Mouse (Mus musculus): ENCODE results near the gene Mfsd12. TPM values are rescaled to one million over a fixed set of nuclear protein-coding genes. Genes with fewer than 3 reads are reported as not detected.

Mfsd12 gene
- polyA plus RNA-seq, 1 experiment from 2014 or later: 7.4 TPM

- Histone ChIP-seq H3K9me3 (ENCODE audit: control insufficient read depth, low read length) (no peaks in the 10 kb centered on the region), H3K27ac (replicated peaks) (peak overlapping the region; percentile 92), H3K4me2 (replicated peaks; ENCODE audit: low read depth) (peak overlapping the region; percentile 42), H3K4me1 (replicated peaks; ENCODE audit: control insufficient read depth, insufficient read depth) (peaks cover 11% of the 10 kb centered on the region), H3K27me3 (ENCODE audit: control insufficient read depth, insufficient read depth, low read length) (no peaks in the 10 kb centered on the region), H3K9ac (ENCODE audit: low read length) (peak overlapping the region; percentile 43; the same call in 1 of the 2 replicates), H3K36me3 (ENCODE audit: control insufficient read depth, insufficient read depth, low read length) (peaks cover 21% of the 10 kb centered on the region), H3K4me3 (ENCODE audit: low read depth, low read length) (peak overlapping the region; percentile 6; the same call in 1 of the 2 replicates)
- ATAC-seq (ENCODE audit: low FRiP score, low TSS enrichment): no peak
- DNase-seq (ENCODE audit: low spot score): no peak
- TF ChIP-seq EP300 (optimal IDR thresholded peaks at IDR 0.05) (no peak), CTCF (IDR thresholded peaks at IDR 0.05; ENCODE audit: low read depth) (no peak)
- WGBS: 44% methylated on average over 4 of the region's 4 CpGs
Observed at GRCm38 (mm10) chr10:81330007-81330406, 27.3 kb upstream of the Mfsd12 start.

GRCm38 (mm10) chr10:81332277-81332676 is 25.0 kb upstream of the Mfsd12 start:
- peak overlapping the region; percentile 38; the same call in 1 of the 2 replicates for H3K9ac ChIP-seq (ENCODE audit: low read length)
- no peak for TF ChIP-seq CTCF (IDR thresholded peaks at IDR 0.05; ENCODE audit: low read depth)
- no peak for TF ChIP-seq EP300 (optimal IDR thresholded peaks at IDR 0.05)
- WGBS: 48% methylated on average over 29 of the region's 29 CpGs
- H3K36me3 ChIP-seq (ENCODE audit: control insufficient read depth, insufficient read depth, low read length): no peaks in the 10 kb centered on the region
- no peak overlapping the region for H3K4me2 ChIP-seq (replicated peaks; ENCODE audit: low read depth)
- peak overlapping the region; percentile 10; the same call in 1 of the 2 replicates for H3K4me3 ChIP-seq (ENCODE audit: low read depth, low read length)
- no peaks in the 10 kb centered on the region for H3K9me3 ChIP-seq (ENCODE audit: control insufficient read depth, low read length)
- H3K27ac ChIP-seq (replicated peaks): no peak overlapping the region
- H3K27me3 ChIP-seq (ENCODE audit: control insufficient read depth, insufficient read depth, low read length): no peaks in the 10 kb centered on the region
- no peak for ATAC-seq (ENCODE audit: low FRiP score, low TSS enrichment)
- DNase-seq (ENCODE audit: low spot score): no peak
- peaks cover 16% of the 10 kb centered on the region for H3K4me1 ChIP-seq (replicated peaks; ENCODE audit: control insufficient read depth, insufficient read depth)

- Histone ChIP-seq H3K27me3 (ENCODE audit: control insufficient read depth, insufficient read depth, low read length) (no peaks in the 10 kb centered on the region), H3K9ac (ENCODE audit: low read length) (no peak overlapping the region), H3K4me2 (replicated peaks; ENCODE audit: low read depth) (no peak overlapping the region), H3K9me3 (ENCODE audit: control insufficient read depth, low read length) (no peaks in the 10 kb centered on the region), H3K4me1 (replicated peaks; ENCODE audit: control insufficient read depth, insufficient read depth) (peaks cover 14% of the 10 kb centered on the region), H3K27ac (replicated peaks) (peak overlapping the region; percentile 89), H3K4me3 (ENCODE audit: low read depth, low read length) (no peak overlapping the region), H3K36me3 (ENCODE audit: control insufficient read depth, insufficient read depth, low read length) (no peaks in the 10 kb centered on the region)
- WGBS: 71% methylated on average over 11 of the region's 11 CpGs
- DNase-seq (ENCODE audit: low spot score) (no peak), ATAC-seq (ENCODE audit: low FRiP score, low TSS enrichment) (no peak)
- TF ChIP-seq EP300 (optimal IDR thresholded peaks at IDR 0.05): no peak
- TF ChIP-seq CTCF (IDR thresholded peaks at IDR 0.05; ENCODE audit: low read depth): no peak
Observed at GRCm38 (mm10) chr10:81334324-81334723, 23.0 kb upstream of the Mfsd12 start.

GRCm38 (mm10) chr10:81335393-81336340 is 21.6 kb upstream of the Mfsd12 start:
- Histone ChIP-seq H3K9me3 (ENCODE audit: control insufficient read depth, low read length) (no peaks in the 10 kb centered on the region), H3K27ac (replicated peaks) (peak overlapping the region; percentile 89), H3K4me3 (ENCODE audit: low read depth, low read length) (no peak overlapping the region), H3K36me3 (ENCODE audit: control insufficient read depth, insufficient read depth, low read length) (no peaks in the 10 kb centered on the region), H3K27me3 (ENCODE audit: control insufficient read depth, insufficient read depth, low read length) (no peaks in the 10 kb centered on the region), H3K4me1 (replicated peaks; ENCODE audit: control insufficient read depth, insufficient read depth) (peaks cover 7% of the 10 kb centered on the region; the same call in 1 of the 2 replicates), H3K4me2 (replicated peaks; ENCODE audit: low read depth) (peak overlapping the region; percentile 25), H3K9ac (ENCODE audit: low read length) (no peak overlapping the region; the same call in 1 of the 2 replicates)
- 33% methylated on average over 19 of the region's 19 CpGs for WGBS
- no peak for TF ChIP-seq EP300 (optimal IDR thresholded peaks at IDR 0.05)
- peak; percentile 51 for TF ChIP-seq CTCF (IDR thresholded peaks at IDR 0.05; ENCODE audit: low read depth)
- peak; percentile 47 for ATAC-seq (ENCODE audit: low FRiP score, low TSS enrichment)
- no peak for DNase-seq (ENCODE audit: low spot score)

- Histone ChIP-seq H3K27ac (replicated peaks) (peak overlapping the region; percentile 82), H3K9ac (ENCODE audit: low read length) (no peak overlapping the region), H3K4me2 (replicated peaks; ENCODE audit: low read depth) (no peak overlapping the region), H3K27me3 (ENCODE audit: control insufficient read depth, insufficient read depth, low read length) (no peaks in the 10 kb centered on the region), H3K9me3 (ENCODE audit: control insufficient read depth, low read length) (no peaks in the 10 kb centered on the region), H3K4me1 (replicated peaks; ENCODE audit: control insufficient read depth, insufficient read depth) (peaks cover 7% of the 10 kb centered on the region; the same call in 1 of the 2 replicates), H3K36me3 (ENCODE audit: control insufficient read depth, insufficient read depth, low read length) (no peaks in the 10 kb centered on the region), H3K4me3 (ENCODE audit: low read depth, low read length) (no peak overlapping the region)
- TF ChIP-seq CTCF (IDR thresholded peaks at IDR 0.05; ENCODE audit: low read depth) (no peak), EP300 (optimal IDR thresholded peaks at IDR 0.05) (no peak)
- ATAC-seq (ENCODE audit: low FRiP score, low TSS enrichment) (no peak), DNase-seq (ENCODE audit: low spot score) (no peak)
- 89% methylated on average over 4 of the region's 4 CpGs for WGBS
Observed at GRCm38 (mm10) chr10:81336558-81336957, 20.7 kb upstream of the Mfsd12 start.
